Mouse (Mus musculus) MEL (cell line): ENCODE results near the gene Ppp1r14d. TPM values are rescaled to one million over a fixed set of nuclear protein-coding genes. Genes with fewer than 3 reads are reported as not detected.

Experiments
- DNase-seq: peaks from one replicate; pipeline ENCODE4 v3.0.0; 2011; ENCODE audit warnings: low read depth, low spot score
- H3K27ac ChIP-seq: 2 replicates; pipeline ENCODE4 v1.5.1; 2012; ENCODE audit warnings: low read depth, mild to moderate bottlenecking, control low read depth, low read length, moderate library complexity; ENCODE audit not compliant: control insufficient read depth
- H3K27me3 ChIP-seq, 2 experiments: fragments of 150-350 bp in 1 of 2; sonication (generic) in 1 of 2; 2 replicates each; pipeline ENCODE4 v1.6.1; 2012; ENCODE audit warnings: low read length in 2 of 2, mild to moderate bottlenecking in 2 of 2, improper control_type of control experiment in 1 of 2, moderate library complexity in 1 of 2; ENCODE audit not compliant: insufficient read depth in 2 of 2, control insufficient read depth in 1 of 2
- H3K36me3 ChIP-seq, 2 experiments: 2 replicates each; pipeline ENCODE4 v1.6.1; 2012 to 2014; ENCODE audit warnings: low read length in 2 of 2, improper control_type of control experiment in 1 of 2, inconsistent platforms in 1 of 2, mild to moderate bottlenecking in 1 of 2; ENCODE audit not compliant: insufficient read depth in 2 of 2, control insufficient read depth in 1 of 2
- H3K4me1 ChIP-seq, 2 experiments: fragments of 150-350 bp in 1 of 2; sonication (generic) in 1 of 2; 2 replicates each; pipeline ENCODE4 v1.6.1; 2012; ENCODE audit warnings: low read length in 2 of 2, improper control_type of control experiment in 1 of 2, mild to moderate bottlenecking in 1 of 2; ENCODE audit not compliant: insufficient read depth in 2 of 2, control insufficient read depth in 1 of 2
- H3K4me3 ChIP-seq, 2 experiments: fragments of 150-350 bp in 1 of 2; sonication (generic) in 1 of 2; 2 replicates each; pipeline ENCODE4 v1.5.1; 2012; ENCODE audit warnings: low read depth in 2 of 2, low read length in 2 of 2, mild to moderate bottlenecking in 2 of 2, moderate library complexity in 2 of 2, control low read depth in 1 of 2, improper control_type of control experiment in 1 of 2; ENCODE audit not compliant: control insufficient read depth in 1 of 2, insufficient read depth in 1 of 2
- H3K79me2 ChIP-seq: 2 replicates; pipeline ENCODE4 v1.6.1; 2012; ENCODE audit warnings: mild to moderate bottlenecking, low read length, moderate library complexity; ENCODE audit not compliant: control insufficient read depth, poor library complexity, insufficient read depth
- H3K9ac ChIP-seq: 2 replicates; pipeline ENCODE4 v1.6.1; 2012; ENCODE audit warnings: low read depth, mild to moderate bottlenecking, control low read depth, low read length, moderate library complexity; ENCODE audit not compliant: control insufficient read depth, poor library complexity, severe bottlenecking
- H3K9me3 ChIP-seq: fragments of 150-350 bp; sonication (generic); replicated peaks from 2 replicates; pipeline ENCODE4 v1.6.1; 2012; ENCODE audit warnings: mild to moderate bottlenecking, low read length, improper control_type of control experiment, moderate library complexity; ENCODE audit not compliant: insufficient read depth
- CHD1 ChIP-seq: IDR thresholded peaks from 2 replicates; pipeline ENCODE4 v1.6.1; 2012; ENCODE audit warnings: low read depth, mild to moderate bottlenecking, inconsistent platforms, low read length, improper control_type of control experiment
- CHD2 ChIP-seq: IDR thresholded peaks from 2 replicates; pipeline ENCODE4 v1.6.1; 2011; ENCODE audit warnings: low read length, improper control_type of control experiment
- E2F4 ChIP-seq: IDR thresholded peaks from 2 replicates; pipeline ENCODE4 v1.6.1; 2011; ENCODE audit warnings: low read depth, low read length, improper control_type of control experiment, borderline replicate concordance
- EP300 ChIP-seq, 2 experiments: IDR thresholded peaks; 2 replicates each; pipeline ENCODE4 v1.6.1; 2011; ENCODE audit warnings: improper control_type of control experiment in 2 of 2, low read length in 2 of 2, low read depth in 1 of 2, mild to moderate bottlenecking in 1 of 2
- GATA1 ChIP-seq: IDR thresholded peaks from 2 replicates; pipeline ENCODE4 v1.6.1; 2011; ENCODE audit warnings: low read depth, low read length, improper control_type of control experiment
- HCFC1 ChIP-seq: IDR thresholded peaks from 2 replicates; pipeline ENCODE4 v1.6.1; 2012; ENCODE audit warnings: low read depth, mild to moderate bottlenecking, inconsistent platforms, low read length, improper control_type of control experiment, moderate library complexity
- JUND ChIP-seq: IDR thresholded peaks from 2 replicates; pipeline ENCODE4 v1.6.1; 2011; ENCODE audit warnings: low read depth, mild to moderate bottlenecking, improper control_type of control experiment, low read length
- KAT2A ChIP-seq: conservative IDR thresholded peaks from 2 replicates; pipeline ENCODE4 v1.6.1; 2012; ENCODE audit warnings: low read depth, low read length, improper control_type of control experiment, inconsistent platforms
- MAFK ChIP-seq: IDR thresholded peaks from 2 replicates; pipeline ENCODE4 v1.6.1; 2011; ENCODE audit warnings: low read depth, mild to moderate bottlenecking, low read length, improper control_type of control experiment, borderline replicate concordance
- MAX ChIP-seq: IDR thresholded peaks from 2 replicates; pipeline ENCODE4 v1.6.1; 2011; ENCODE audit warnings: low read length, improper control_type of control experiment
- MYB ChIP-seq: IDR thresholded peaks from 2 replicates; pipeline ENCODE4 v1.6.1; 2011; ENCODE audit warnings: mild to moderate bottlenecking, low read depth, low read length, improper control_type of control experiment
- NRF1 ChIP-seq: IDR thresholded peaks from 2 replicates; pipeline ENCODE4 v1.6.1; 2014; ENCODE audit warnings: low read depth, mild to moderate bottlenecking, inconsistent platforms, low read length, improper control_type of control experiment, moderate library complexity; ENCODE audit not compliant: poor library complexity, insufficient read depth, severe bottlenecking
- POLR2A ChIP-seq, 2 experiments: IDR thresholded peaks; 2 replicates each; pipeline ENCODE4 v1.6.1; 2011 to 2012; ENCODE audit warnings: low read length in 2 of 2, mild to moderate bottlenecking in 2 of 2, control low read depth in 1 of 2, improper control_type of control experiment in 1 of 2, low read depth in 1 of 2, moderate library complexity in 1 of 2; ENCODE audit not compliant: control insufficient read depth in 1 of 2, insufficient read depth in 1 of 2, poor library complexity in 1 of 2
- POLR2AphosphoS2 ChIP-seq: IDR thresholded peaks from 2 replicates; pipeline ENCODE4 v1.6.1; 2011; ENCODE audit warnings: low read length, improper control_type of control experiment
- RAD21 ChIP-seq: IDR thresholded peaks from 2 replicates; pipeline ENCODE4 v1.6.1; 2011; ENCODE audit warnings: mild to moderate bottlenecking, low read depth, low read length, improper control_type of control experiment
- SIN3A ChIP-seq: IDR thresholded peaks from 2 replicates; pipeline ENCODE4 v1.6.1; 2012; ENCODE audit warnings: low read length, improper control_type of control experiment, inconsistent platforms
- ZKSCAN1 ChIP-seq: IDR thresholded peaks from 2 replicates; pipeline ENCODE4 v1.6.1; 2012; ENCODE audit warnings: low read depth, mild to moderate bottlenecking, inconsistent platforms, low read length, improper control_type of control experiment, moderate library complexity
- ZNF384 ChIP-seq: IDR thresholded peaks from 2 replicates; pipeline ENCODE4 v1.6.1; 2012; ENCODE audit warnings: low read depth, mild to moderate bottlenecking, inconsistent platforms, low read length, improper control_type of control experiment
- polyA plus RNA-seq, 2 experiments: library from polyadenylated mRNA; stranded (reverse) in 1 of 2; unstranded in 1 of 2; fragments of >175 nt in 1 of 2; fragments of >200 nt in 1 of 2; gene quantifications; 2 replicates each; pipeline versions ENCODE4 v1.2.1 to v1.2.4; 2012; ENCODE audit warnings: low replicate concordance in 2 of 2, low read depth in 1 of 2; ENCODE audit not compliant: insufficient read length in 2 of 2, insufficient read depth in 1 of 2, missing spikeins in 1 of 2
- total RNA-seq: library from RNA; depleted of rRNA; stranded (reverse); fragments of 300-350 nt; gene quantifications from 2 replicates; pipeline ENCODE4 v1.2.3, GENCODE M21; 2012; rRNA removed

The Ppp1r14d gene
- total and polyA plus RNA-seq, 3 experiments: not detected

DNA sequence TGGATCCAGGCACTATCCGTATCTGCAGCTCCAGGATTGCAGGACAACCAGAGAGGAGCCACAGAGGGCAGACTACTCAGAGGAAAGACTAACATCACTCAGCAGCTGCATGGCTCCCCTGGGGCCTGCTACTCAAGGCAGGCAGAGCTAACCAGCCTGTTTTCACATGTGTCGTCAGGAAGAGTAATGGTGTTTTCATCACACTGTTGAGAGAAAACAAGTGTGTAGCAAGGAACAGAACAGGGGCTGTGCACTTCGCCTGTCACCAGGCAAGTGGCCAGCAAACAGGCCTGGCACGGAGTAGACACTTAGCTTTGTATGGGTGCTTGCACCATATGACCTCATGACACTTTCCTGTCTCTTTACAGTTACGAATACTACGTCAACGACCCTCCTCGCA lies 58.1 kb downstream of the Ppp1r14d start:
- H3K9me3 ChIP-seq: no peaks in the 10 kb centered on the region
- no peaks in the 10 kb centered on the region for H3K79me2 ChIP-seq
- no peak overlapping the region for H3K9ac ChIP-seq
- no peak for DNase-seq
- TF ChIP-seq MAX (no peak), EP300 (IDR thresholded peaks at IDR 0.05; ENCODE audit: low read depth in 1 of 2, low read length in 2 of 2) (no peak), CHD2 (no peak), MAFK (no peak), POLR2AphosphoS2 (no peak), ZKSCAN1 (no peak), MYB (no peak), NRF1 (no peak), KAT2A (no peak), HCFC1 (no peak), RAD21 (no peak), CHD1 (no peak), POLR2A (IDR thresholded peaks at IDR 0.05; ENCODE audit: control insufficient read depth in 1 of 2, insufficient read depth in 1 of 2, low read depth in 1 of 2, low read length in 2 of 2, poor library complexity in 1 of 2) (no peak), ZNF384 (no peak), E2F4 (no peak), GATA1 (no peak)
- no peak overlapping the region for H3K4me3 ChIP-seq
- H3K27me3 ChIP-seq: no peaks in the 10 kb centered on the region
- H3K4me1 ChIP-seq: peaks cover 7 to 35% of the 10 kb centered on the region in 2 experiments; a peak in 3 of 4 replicates
- no peak overlapping the region for H3K27ac ChIP-seq
- peaks cover 0 to 14% of the 10 kb centered on the region in 2 experiments; a peak in 2 of 4 replicates for H3K36me3 ChIP-seq

DNA sequence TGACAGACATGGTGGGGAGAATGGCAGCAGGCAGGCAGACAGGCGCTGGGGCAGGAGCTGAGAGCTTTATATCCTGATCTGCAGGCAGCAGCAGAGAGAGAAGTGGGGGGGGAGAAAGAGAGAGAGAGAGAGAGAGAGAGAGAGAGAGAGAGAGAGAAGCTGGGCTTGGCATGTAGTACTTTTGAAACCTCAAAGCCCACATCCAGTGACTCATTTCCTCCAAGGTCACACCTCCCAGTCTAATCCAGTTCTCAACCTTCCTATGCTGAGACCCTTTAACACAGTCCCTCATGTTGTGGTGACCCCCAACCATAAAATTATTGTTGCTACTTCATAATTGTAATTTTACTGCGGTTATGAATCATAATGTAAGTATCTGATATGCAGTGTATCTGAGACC lies 59.4 kb downstream of the Ppp1r14d start:
- no peak overlapping the region for H3K9ac ChIP-seq
- H3K36me3 ChIP-seq: peaks cover 0 to 14% of the 10 kb centered on the region in 2 experiments; a peak in 2 of 4 replicates
- H3K4me1 ChIP-seq: peaks cover 7 to 35% of the 10 kb centered on the region in 2 experiments; a peak in 3 of 4 replicates
- no peaks in the 10 kb centered on the region for H3K27me3 ChIP-seq
- H3K9me3 ChIP-seq: no peaks in the 10 kb centered on the region
- peak; percentile 48 for DNase-seq
- no peaks in the 10 kb centered on the region for H3K79me2 ChIP-seq
- H3K4me3 ChIP-seq: no peak overlapping the region
- TF ChIP-seq SIN3A (no peak), JUND (peak; percentile 96)
- TF ChIP-seq, all 39 proteins: peak for 1
- H3K27ac ChIP-seq: no peak overlapping the region

Other genes starting within 250 kb of the Ppp1r14d start
- 14.8 and 18.7 TPM in 2 replicates for gene Ccdc32, start 200.5 kb downstream of the Ppp1r14d start, total RNA-seq
- 10 to 100 TPM in 1 of 2 experiments, not detected in 1; 15.0 TPM for gene Ccdc32, start 200.5 kb downstream of the Ppp1r14d start, polyA plus RNA-seq
- gene Rpusd2, start 195.1 kb downstream of the Ppp1r14d start, total RNA-seq: 15.2 and 18.6 TPM in 2 replicates
- gene Rpusd2, start 195.1 kb downstream of the Ppp1r14d start, polyA plus RNA-seq: 10 to 100 TPM in 1 of 2 experiments, not detected in 1; 15.5 TPM
- gene Knl1, start 182.8 kb downstream of the Ppp1r14d start, total RNA-seq: 23.2 and 31.7 TPM in 2 replicates
- gene Knl1, start 182.8 kb downstream of the Ppp1r14d start, polyA plus RNA-seq: 100 to 1,000 TPM in 1 of 2 experiments, 10 to 100 TPM in 1; 18.6 to 160 TPM
- 23.5 and 24.3 TPM in 2 replicates for gene Rad51, start 117.1 kb downstream of the Ppp1r14d start, total RNA-seq
- 10 to 100 TPM in 1 of 2 experiments, not detected in 1; 51.8 TPM for gene Rad51, start 117.1 kb downstream of the Ppp1r14d start, polyA plus RNA-seq
- 44.7 and 57.4 TPM in 2 replicates for gene Rmdn3, start 72.9 kb downstream of the Ppp1r14d start, total RNA-seq
- 10 to 100 TPM in 1 of 2 experiments, not detected in 1; 52.5 TPM for gene Rmdn3, start 72.9 kb downstream of the Ppp1r14d start, polyA plus RNA-seq
- not detected in 2 replicates for gene Gchfr, start 62.1 kb downstream of the Ppp1r14d start, total RNA-seq
- gene Gchfr, start 62.1 kb downstream of the Ppp1r14d start, polyA plus RNA-seq: not detected
- gene Gm14137, start 55.4 kb downstream of the Ppp1r14d start, total RNA-seq: 0.07 TPM in 1 of 2 replicates, not detected in the other
- gene Gm14137, start 55.4 kb downstream of the Ppp1r14d start, polyA plus RNA-seq: under 1 TPM in 1 of 2 experiments, not detected in 1; 0.71 TPM
- 30.3 and 37.4 TPM in 2 replicates for gene Zfyve19, start 21.3 kb downstream of the Ppp1r14d start, total RNA-seq
- 10 to 100 TPM in 1 of 2 experiments, not detected in 1; 52.5 TPM for gene Zfyve19, start 21.3 kb downstream of the Ppp1r14d start, polyA plus RNA-seq
- gene Dnajc17, start 21.1 kb downstream of the Ppp1r14d start, total RNA-seq: 13.0 and 14.7 TPM in 2 replicates
- gene Dnajc17, start 21.1 kb downstream of the Ppp1r14d start, polyA plus RNA-seq: 10 to 100 TPM in 1 of 2 experiments, not detected in 1; 15.8 TPM
- not detected in 2 replicates for gene Spint1, start 7.5 kb upstream of the Ppp1r14d start, total RNA-seq
- not detected for gene Spint1, start 7.5 kb upstream of the Ppp1r14d start, polyA plus RNA-seq
- not detected in 2 replicates for gene Rhov, start 41.4 kb upstream of the Ppp1r14d start, total RNA-seq
- gene Rhov, start 41.4 kb upstream of the Ppp1r14d start, polyA plus RNA-seq: not detected
- gene Vps18, start 58.8 kb upstream of the Ppp1r14d start, total RNA-seq: 24.8 and 28.0 TPM in 2 replicates
- 10 to 100 TPM in 1 of 2 experiments, not detected in 1; 30.4 TPM for gene Vps18, start 58.8 kb upstream of the Ppp1r14d start, polyA plus RNA-seq
- gene Dll4, start 95.9 kb upstream of the Ppp1r14d start, total RNA-seq: 0.16 TPM in 1 of 2 replicates, not detected in the other
- under 1 TPM in 1 of 2 experiments, not detected in 1; 0.18 TPM for gene Dll4, start 95.9 kb upstream of the Ppp1r14d start, polyA plus RNA-seq
- 3.6 and 33.0 TPM in 2 replicates for gene Chac1, start 121.3 kb upstream of the Ppp1r14d start, total RNA-seq
- gene Chac1, start 121.3 kb upstream of the Ppp1r14d start, polyA plus RNA-seq: 1 to 10 TPM in 1 of 2 experiments, not detected in 1; 6.4 TPM
- 13.9 and 16.3 TPM in 2 replicates for gene Ino80, start 247.8 kb upstream of the Ppp1r14d start, total RNA-seq
- 10 to 100 TPM; 23.1 to 37.9 TPM for gene Ino80, start 247.8 kb upstream of the Ppp1r14d start, polyA plus RNA-seq